Mouse (Mus musculus): Measurements from ENCODE around the gene Gprin2.

DNA sequence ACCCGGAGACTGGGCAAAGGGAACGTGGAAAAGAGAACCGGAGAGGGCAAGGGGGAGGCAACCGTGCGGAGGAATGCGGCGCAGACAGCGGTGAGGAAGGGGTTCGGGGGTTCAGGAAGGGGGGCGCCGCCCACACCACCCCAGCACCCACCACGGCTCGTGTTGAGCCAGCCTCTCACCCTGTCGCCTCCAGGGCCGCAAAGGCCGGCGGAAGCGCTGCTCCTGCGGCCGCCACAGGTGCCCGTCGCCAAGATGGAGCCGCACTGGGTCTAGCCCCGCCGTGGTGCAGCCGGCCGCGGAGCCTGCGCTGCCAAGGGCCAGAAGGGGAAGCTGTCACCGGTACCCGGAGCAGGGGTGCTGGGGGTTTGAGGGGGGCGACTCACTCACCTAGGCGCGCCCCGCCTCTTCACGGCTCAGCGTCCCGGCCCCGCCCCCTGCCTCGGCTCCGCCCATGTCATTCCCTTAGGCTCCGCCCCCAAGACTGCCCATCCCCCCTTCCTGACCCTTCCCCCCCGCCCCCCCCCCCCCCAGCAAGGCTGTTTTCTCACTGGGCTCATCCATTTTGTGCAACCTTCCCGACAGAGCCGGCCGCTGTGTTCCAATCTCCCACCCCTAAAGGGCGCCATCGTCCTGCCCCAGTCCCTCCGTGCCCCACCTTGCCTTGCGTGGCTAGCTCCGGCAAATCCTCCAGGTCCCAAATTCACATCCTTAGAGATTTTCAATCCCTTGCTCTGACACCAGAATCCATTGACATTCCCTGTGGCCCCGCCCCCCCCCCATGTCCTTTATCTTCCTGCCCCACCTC lies at the start of gene Gprin2:
- TF ChIP-seq CTCF (IDR thresholded peaks at IDR 0.05; ENCODE audit: borderline replicate concordance, insufficient read depth, low read depth, low read length) = no peak
- TF ChIP-seq POLR2A (IDR thresholded peaks at IDR 0.05; ENCODE audit: borderline replicate concordance, insufficient read depth, low read length) = no peak
